Mouse (Mus musculus) stomach, embryonic 15.5 days (tissue): Measurements from ENCODE around the gene Snapc2. TPM values are rescaled to one million over a fixed set of nuclear protein-coding genes. Genes with fewer than 3 reads are reported as not detected.

Experiments
- ATAC-seq: fragments of 200-750 bp; cut with Nextera tagmentation; 2 replicates; pipeline ENCODE4 v1.8.0; 2017; ENCODE audit warnings: low read depth, moderate number of reproducible peaks, moderate TSS enrichment; ENCODE audit not compliant: insufficient read depth, low FRiP score
- H3K27ac ChIP-seq: fragments of 300-500 bp; sonication (generic); 2 replicates; pipeline ENCODE4 v1.5.1; 2015; ENCODE audit warnings: mild to moderate bottlenecking, inconsistent platforms
- H3K27me3 ChIP-seq: fragments of 300-500 bp; sonication (generic); replicated peaks from 2 replicates; pipeline ENCODE4 v1.6.1; 2015; ENCODE audit warnings: inconsistent platforms
- H3K36me3 ChIP-seq: fragments of 300-500 bp; sonication (generic); 2 replicates; pipeline ENCODE4 v1.6.1; 2015; ENCODE audit warnings: inconsistent platforms
- H3K4me1 ChIP-seq: fragments of 300-500 bp; sonication (generic); 2 replicates; pipeline ENCODE4 v1.6.1; 2015; ENCODE audit warnings: inconsistent platforms
- H3K4me2 ChIP-seq: fragments of 300-500 bp; sonication (generic); 2 replicates; pipeline ENCODE4 v1.6.1; 2015; ENCODE audit warnings: mild to moderate bottlenecking, inconsistent platforms
- H3K4me3 ChIP-seq: fragments of 300-500 bp; sonication (generic); replicated peaks from 2 replicates; pipeline ENCODE4 v1.5.1; 2015; ENCODE audit warnings: inconsistent platforms
- H3K9ac ChIP-seq: fragments of 300-500 bp; sonication (generic); 2 replicates; pipeline ENCODE4 v1.6.1; 2015; ENCODE audit warnings: inconsistent platforms
- H3K9me3 ChIP-seq: fragments of 300-500 bp; sonication (generic); 2 replicates; pipeline ENCODE4 v1.6.1; 2016; ENCODE audit warnings: inconsistent platforms
- WGBS: fragments of 180-500 bp; shearing (Covaris S2); methylation state at CpG from one replicate; pipeline ENCODE4 v1.1.7; 2015; 5-methylcytosine and 5-hydroxymethylcytosine counted together
- polyA plus RNA-seq: library from polyadenylated mRNA; unstranded; fragments of >200 nt; fragmentation: Nextera tagmentation; extraction: Ambion mirVana; gene quantifications from 2 replicates; pipeline ENCODE4 v1.2.1, GENCODE M21; 2015

The Snapc2 gene
- polyA plus RNA-seq: 50.8 and 51.6 TPM in 2 replicates

DNA sequence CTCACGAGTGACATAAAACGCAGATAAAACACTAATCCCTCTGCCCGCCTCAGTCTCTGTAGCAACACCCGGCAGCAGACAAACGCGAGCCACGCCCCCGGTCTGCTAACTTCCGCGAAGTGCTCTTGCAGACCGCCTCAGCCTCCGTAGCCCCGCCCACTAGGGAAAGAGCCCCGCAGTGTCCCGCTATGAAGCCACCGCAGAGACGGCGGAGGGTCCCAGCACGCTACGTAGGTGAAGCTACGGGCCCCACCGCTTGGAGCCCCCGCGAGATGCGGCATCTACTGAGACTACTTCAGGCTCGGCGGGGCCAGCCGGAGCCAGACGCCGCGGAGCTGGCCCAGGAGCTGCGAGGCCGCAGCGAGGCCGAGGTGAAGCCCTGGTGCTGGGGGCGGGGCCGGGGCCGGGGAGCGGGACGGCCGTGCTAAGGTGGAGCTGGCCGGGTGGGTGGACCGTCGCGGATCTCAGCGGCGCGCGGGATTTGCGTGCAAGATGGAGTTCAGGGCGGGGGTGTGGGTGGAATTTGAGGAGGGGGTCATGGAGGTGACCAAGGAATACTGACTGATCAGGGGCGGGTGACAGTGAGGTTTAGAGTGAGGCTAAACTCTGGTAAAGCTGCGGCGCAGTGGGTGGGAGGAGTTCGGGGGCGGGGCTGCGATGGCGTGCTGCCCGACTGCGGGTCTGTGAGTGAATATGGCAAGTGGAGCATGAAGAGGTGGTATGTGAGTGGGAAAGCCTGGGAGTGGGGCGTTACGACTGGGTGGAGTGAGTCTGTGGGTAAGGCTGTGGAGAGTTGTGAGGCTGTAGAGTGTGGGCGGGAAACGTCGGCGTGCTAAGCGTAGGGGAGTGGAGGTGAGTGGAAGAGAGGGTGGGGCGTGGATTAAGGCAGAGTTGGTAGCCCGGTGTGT is at the start of gene Snapc2:
Snapc2 (plus strand) TSS at position 147 of the 908 bp plus-strand sequence.
- under 1% methylated on average over 69 of the region's 69 CpGs for WGBS
- Histone ChIP-seq H3K4me2 (peak within 1 kb of the TSS; percentile 68), H3K4me3 (peak within 1 kb of the TSS; percentile 92), H3K36me3 (peaks cover 27% of the 10 kb centered on the region), H3K27ac (peak within 1 kb of the TSS; percentile 94), H3K9ac (peak within 1 kb of the TSS; percentile 89), H3K9me3 (no peaks in the 10 kb centered on the region), H3K27me3 (no peaks in the 10 kb centered on the region), H3K4me1 (peaks cover 36% of the 10 kb centered on the region)
- ATAC-seq: peak; percentile 91

DNA sequence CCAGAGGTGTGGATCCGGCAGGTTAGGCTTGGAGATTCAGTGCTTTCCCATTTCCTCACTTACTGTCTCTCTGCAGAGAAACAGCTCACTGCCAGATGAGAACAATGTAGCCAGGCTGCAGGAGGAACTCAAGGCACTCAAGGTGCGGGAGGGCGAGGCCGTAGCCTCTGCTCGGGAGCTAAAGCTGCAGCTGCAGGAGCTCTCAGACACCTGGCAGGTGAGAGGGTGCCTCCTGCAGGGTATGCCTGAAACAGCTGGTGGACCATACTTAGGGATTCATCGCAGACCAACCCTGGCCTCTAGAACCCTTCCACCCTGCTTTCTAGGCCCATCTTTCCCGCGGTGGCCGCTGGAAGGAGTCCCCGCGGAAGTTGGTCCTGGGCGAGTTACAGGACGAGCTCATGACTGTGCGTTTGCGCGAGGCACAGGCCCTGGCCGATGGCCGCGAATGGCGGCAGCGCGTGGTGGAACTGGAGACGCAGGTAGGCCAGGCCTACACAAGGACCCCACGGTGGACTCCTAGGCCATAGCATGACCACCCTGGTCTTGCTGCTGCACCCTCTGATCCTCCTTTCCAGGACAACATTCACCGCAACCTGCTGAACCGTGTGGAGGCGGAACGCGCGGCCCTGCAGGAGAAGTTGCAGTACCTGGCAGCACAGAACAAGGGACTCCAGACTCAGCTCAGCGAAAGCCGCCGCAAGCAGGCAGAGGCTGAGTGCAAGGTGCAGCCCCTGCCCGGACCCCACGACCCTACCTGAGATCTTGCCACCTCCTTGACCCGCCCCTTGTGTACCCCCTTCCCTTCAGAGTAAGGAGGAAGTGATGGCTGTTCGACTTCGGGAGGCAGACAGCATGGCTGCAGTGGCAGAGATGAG is 47.4 kb upstream of the Snapc2 start:
- Histone ChIP-seq H3K9me3 (no peaks in the 10 kb centered on the region), H3K9ac (no peak overlapping the region), H3K4me1 (peaks cover 16% of the 10 kb centered on the region), H3K27ac (no peak overlapping the region), H3K4me2 (peak overlapping the region; percentile 26), H3K4me3 (no peak overlapping the region; the same call in 1 of the 2 replicates), H3K36me3 (no peaks in the 10 kb centered on the region), H3K27me3 (peaks cover 6% of the 10 kb centered on the region; the same call in 1 of the 2 replicates)
- ATAC-seq: peak; percentile 32; the same call in 1 of the 2 replicates
- 37% methylated on average over 38 of the region's 38 CpGs for WGBS

DNA sequence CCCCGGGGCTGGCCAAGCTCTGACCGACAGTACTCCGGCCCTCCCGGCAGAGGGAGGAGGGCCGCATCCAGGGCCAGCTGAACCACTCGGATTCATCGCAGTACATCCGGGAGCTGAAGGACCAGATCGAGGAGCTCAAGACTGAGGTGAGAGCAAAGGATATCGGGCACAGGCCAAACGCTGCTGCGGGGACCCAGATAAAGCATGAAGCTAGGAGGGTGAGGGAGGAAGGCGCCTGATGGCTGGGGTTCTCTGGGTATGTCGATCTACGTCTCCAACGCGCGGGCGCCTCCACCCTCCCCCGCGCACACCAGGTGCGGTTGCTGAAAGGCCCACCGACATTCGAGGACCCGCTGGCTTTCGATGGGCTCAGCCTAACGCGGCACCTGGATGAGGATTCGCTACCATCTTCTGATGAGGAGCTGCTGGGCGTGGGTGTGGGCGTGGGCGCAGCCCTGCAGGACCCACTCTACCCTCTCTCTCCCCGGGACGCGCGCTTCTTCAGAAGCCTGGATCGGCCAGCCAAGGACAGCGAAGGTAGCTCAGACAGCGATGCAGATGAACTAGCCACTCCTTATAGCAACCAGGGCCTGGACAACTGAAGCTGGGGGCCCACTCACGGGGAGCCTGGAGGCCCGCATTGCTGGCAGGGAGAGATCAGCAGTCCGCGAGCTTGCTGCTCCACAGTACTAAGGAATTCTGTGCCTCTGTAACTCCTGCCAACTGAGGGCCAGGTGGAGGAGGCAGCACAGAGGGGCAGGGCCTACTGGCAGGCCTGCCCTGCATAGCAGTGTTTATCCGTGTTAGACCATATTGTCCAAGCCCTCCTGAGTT is 46.5 kb upstream of the Snapc2 start:
- Histone ChIP-seq H3K36me3 (no peaks in the 10 kb centered on the region), H3K4me1 (peaks cover 16% of the 10 kb centered on the region), H3K4me3 (no peak overlapping the region; the same call in 1 of the 2 replicates), H3K9me3 (no peaks in the 10 kb centered on the region), H3K9ac (no peak overlapping the region), H3K27me3 (peaks cover 6% of the 10 kb centered on the region; the same call in 1 of the 2 replicates), H3K4me2 (peak overlapping the region; percentile 26), H3K27ac (0 out of 2 replicates have a peak overlapping the region, but pooled peaks have one; percentile 8)
- 24% methylated on average over 44 of the region's 44 CpGs for WGBS
- ATAC-seq: peak; percentile 37

DNA sequence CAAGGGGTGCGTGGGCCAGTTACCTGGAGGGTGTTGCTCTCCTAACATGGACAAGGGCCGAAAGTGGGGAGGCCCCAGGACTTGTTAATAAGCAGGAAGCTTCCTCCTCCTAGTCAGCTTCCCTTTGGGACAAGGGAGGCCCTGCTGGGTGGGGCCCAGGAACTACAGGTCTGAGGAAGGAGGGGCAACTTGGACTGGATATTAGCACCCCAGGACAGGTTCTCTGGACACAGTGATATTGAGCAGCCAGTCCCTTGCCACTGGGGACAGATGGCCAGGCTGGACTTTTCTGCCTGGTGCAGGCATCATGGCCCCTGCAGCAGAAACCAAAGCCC is 45.9 kb upstream of the Snapc2 start:
- Histone ChIP-seq H3K27me3 (peaks cover 6% of the 10 kb centered on the region; the same call in 1 of the 2 replicates), H3K4me2 (peak overlapping the region; percentile 26; the same call in 1 of the 2 replicates), H3K4me1 (peaks cover 16% of the 10 kb centered on the region), H3K9me3 (no peaks in the 10 kb centered on the region), H3K4me3 (no peak overlapping the region), H3K36me3 (no peaks in the 10 kb centered on the region), H3K27ac (0 out of 2 replicates have a peak overlapping the region, but pooled peaks have one; percentile 8), H3K9ac (no peak overlapping the region)
- peak; percentile 6 for ATAC-seq
- 54% methylated on average over 2 of the region's 2 CpGs for WGBS

DNA sequence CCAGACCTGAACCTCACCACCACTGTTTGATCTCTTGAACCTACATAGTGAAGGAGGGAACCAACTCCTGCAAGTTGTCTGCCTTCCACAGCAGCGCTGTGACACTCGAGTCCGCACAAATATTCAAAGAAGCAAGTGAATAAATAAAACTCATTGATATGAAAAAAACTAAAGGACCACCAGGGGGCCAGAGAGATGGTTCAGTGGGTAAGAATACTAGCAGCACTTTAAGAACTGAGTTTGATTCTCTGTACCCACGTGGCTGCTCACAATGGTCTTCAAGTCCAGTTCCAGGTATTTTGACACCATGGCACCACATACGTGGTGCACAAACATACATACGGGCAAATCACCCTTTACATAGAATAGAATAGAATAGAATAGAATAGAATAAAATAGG is 41.8 kb upstream of the Snapc2 start:
- Histone ChIP-seq H3K36me3 (no peaks in the 10 kb centered on the region), H3K27ac (no peak overlapping the region), H3K9ac (no peak overlapping the region), H3K4me3 (no peak overlapping the region), H3K27me3 (peaks cover 9% of the 10 kb centered on the region; the same call in 1 of the 2 replicates), H3K4me2 (no peak overlapping the region), H3K9me3 (no peaks in the 10 kb centered on the region), H3K4me1 (peaks cover 40% of the 10 kb centered on the region)
- ATAC-seq: no peak
- 78% methylated on average over 6 of the region's 6 CpGs for WGBS

DNA sequence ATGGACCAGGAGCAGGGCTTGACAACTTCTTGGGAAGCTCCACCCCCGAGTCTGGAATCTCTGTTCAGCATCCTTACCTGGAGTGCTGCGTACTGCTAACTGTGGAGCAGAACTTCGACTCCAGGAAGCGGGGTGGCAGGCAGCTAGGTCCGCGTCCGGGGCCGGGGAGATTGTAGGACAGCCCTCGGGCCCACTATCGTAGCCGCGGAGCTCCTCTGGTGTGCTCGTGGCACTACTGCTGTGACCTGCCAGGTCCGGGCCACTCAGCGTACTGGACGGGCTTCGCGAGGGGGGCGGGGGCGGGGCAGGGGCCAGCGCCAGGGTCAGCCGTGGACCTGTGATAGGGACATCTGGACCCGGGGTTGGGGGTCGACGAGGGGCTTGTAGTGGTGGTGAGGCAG is 40.1 kb upstream of the Snapc2 start:
- ATAC-seq: peak; percentile 19; the same call in 1 of the 2 replicates
- WGBS: under 1% methylated on average over 25 of the region's 25 CpGs

DNA sequence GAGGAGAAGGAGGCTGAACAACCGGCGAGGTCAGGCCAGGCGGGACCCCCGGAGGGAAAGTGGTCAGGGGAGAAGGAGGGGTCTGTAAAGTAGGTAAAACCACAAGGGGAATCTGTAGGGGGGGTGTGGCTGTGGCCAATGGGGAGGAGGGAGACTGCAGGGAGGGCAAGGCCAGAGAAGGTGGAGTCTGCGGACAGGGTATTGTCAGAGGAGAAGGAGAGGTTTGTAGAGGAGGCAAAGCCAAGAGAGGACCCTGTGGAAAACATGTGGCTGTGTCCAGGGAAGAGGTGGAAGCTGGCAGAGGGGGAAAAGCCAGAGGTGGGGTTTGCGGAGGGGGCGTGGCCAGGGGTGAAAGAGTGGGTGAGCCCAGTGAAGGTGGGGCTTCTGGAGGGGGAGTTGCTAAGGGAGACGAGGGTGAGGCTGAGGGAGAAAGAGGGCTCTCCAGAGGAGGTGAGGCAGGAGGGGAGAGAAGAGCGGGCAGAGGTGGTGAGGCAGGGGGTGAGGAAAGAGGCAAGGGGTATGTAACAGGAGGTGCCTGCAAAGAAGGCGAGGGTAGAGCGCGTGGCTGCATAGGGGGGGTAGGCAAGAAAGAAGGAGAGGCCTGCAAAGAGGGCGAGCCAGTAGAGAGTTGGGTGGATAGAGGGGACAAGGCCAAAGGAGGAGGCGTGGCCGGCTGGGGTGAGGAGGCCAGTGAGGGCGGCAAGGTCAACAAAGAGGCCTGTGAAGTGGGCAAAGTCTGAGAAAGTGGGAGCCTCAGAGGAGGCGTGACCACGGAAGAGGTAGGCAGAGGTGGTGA is 39.5 kb upstream of the Snapc2 start:
- peak; percentile 68 for ATAC-seq
- WGBS: 3% methylated on average over 18 of the region's 18 CpGs
- peak overlapping the region; percentile 48 for H3K4me3 ChIP-seq

More for the DNA sequence above, 40.1 kb upstream of the Snapc2 start:
- Histone ChIP-seq H3K4me2 (peak overlapping the region; percentile 95), H3K27me3 (peaks cover 22% of the 10 kb centered on the region), H3K4me3 (peak overlapping the region; percentile 48), H3K9me3 (no peaks in the 10 kb centered on the region), H3K9ac (no peak overlapping the region), H3K4me1 (peaks cover 30% of the 10 kb centered on the region), H3K36me3 (no peaks in the 10 kb centered on the region), H3K27ac (peak overlapping the region; percentile 68; the same call in 1 of the 2 replicates)

DNA sequence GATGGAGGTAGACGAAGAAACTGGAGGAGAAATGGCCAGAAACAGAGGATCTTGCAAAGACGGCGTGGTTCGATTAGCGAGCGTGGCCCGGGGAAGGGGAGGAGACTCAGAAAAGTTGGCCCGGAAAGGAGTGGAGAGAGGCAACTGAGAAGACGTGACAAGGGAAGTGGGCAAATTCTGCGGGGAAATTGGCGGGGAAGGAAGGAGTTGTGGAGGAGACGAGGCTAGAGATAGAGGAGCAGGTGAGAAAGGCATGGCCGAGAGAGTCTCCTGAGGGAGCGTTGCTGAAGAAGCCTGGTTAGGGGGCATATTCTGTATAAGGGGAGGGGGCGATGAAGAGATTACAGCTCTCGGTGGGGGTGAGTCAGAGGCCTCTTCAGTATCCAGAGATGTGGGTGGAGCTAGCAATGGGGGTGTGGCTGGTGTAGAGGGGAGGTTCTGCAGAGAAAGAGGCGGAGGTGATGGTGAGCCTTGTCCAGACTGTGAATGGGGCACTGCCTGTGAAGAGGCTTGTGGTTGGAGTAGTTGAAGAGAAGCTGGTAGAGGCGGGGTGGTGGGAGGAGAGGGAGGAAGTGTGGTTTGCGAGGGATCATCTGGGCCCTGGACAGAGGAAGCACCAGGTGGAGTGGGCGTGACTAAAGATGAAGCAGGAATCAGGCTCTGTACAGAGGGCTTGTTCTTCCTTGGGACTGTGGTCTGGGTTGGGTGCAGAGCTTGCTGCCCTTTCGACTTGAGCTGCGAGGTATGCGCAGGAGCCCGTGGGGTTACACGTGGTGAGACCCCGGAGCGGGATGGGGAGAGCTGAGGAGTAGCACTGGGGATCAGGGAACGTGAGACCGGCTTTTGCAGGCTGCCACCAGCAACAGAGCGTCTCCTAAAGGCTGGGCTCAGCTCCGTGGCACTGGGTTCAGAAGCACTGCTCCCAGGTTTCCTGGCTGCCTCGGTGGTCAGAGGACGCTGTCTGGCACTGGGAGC is 38.6 kb upstream of the Snapc2 start:
- no peak overlapping the region for H3K9ac ChIP-seq

More for the DNA sequence above, 39.5 kb upstream of the Snapc2 start:
- Histone ChIP-seq H3K9ac (no peak overlapping the region), H3K9me3 (no peaks in the 10 kb centered on the region), H3K4me1 (peaks cover 30% of the 10 kb centered on the region), H3K27ac (peak overlapping the region; percentile 68), H3K36me3 (no peaks in the 10 kb centered on the region), H3K27me3 (peaks cover 22% of the 10 kb centered on the region), H3K4me2 (peak overlapping the region; percentile 95)

DNA sequence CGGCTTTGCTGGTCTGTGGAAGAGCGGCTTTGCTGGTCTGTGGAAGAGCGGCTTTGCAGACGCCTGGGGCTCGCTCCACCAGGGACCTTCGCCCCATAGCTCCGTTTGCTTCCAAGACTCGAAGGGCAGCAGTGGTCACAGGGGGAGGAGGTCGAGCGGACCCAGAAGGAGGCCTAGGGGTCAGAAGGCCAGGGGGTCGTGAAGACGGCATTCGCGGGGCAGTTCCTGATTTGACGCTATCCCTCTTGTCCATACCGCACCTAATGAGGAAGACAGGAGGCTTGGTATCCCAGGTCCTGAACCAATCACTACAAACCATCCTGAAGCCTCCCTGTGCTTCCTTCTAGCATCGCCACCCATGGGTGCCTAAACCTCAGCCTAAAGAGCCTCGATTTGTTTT is 36.6 kb upstream of the Snapc2 start:
- Histone ChIP-seq H3K4me3 (peak overlapping the region; percentile 53), H3K27ac (no peak overlapping the region), H3K36me3 (no peaks in the 10 kb centered on the region), H3K4me1 (peaks cover 30% of the 10 kb centered on the region), H3K27me3 (peaks cover 22% of the 10 kb centered on the region), H3K4me2 (peak overlapping the region; percentile 93), H3K9me3 (no peaks in the 10 kb centered on the region), H3K9ac (no peak overlapping the region)
- WGBS: 8% methylated on average over 18 of the region's 18 CpGs
- ATAC-seq: no peak

More for the DNA sequence above, 38.6 kb upstream of the Snapc2 start:
- H3K9me3 ChIP-seq: no peaks in the 10 kb centered on the region
- ATAC-seq: peak; percentile 74
- H3K36me3 ChIP-seq: no peaks in the 10 kb centered on the region
- peak overlapping the region; percentile 95 for H3K4me2 ChIP-seq
- WGBS: 11% methylated on average over 33 of the region's 33 CpGs
- H3K27me3 ChIP-seq: peaks cover 22% of the 10 kb centered on the region
- peaks cover 30% of the 10 kb centered on the region for H3K4me1 ChIP-seq
- H3K4me3 ChIP-seq: peak overlapping the region; percentile 48
- peak overlapping the region; percentile 68 for H3K27ac ChIP-seq
